Mouse (Mus musculus) c-Kit-negative CD71-positive TER-119-positive erythroid progenitor cells, embryonic 14.5 days (primary cell): Measurements from ENCODE around the gene Fzr1.

Source experiments
- DNase-seq: peaks from one replicate; pipeline ENCODE4 v3.0.0-alpha.2; 2013; ENCODE audit warnings: low read depth, low spot score

Gene Fzr1

DNA sequence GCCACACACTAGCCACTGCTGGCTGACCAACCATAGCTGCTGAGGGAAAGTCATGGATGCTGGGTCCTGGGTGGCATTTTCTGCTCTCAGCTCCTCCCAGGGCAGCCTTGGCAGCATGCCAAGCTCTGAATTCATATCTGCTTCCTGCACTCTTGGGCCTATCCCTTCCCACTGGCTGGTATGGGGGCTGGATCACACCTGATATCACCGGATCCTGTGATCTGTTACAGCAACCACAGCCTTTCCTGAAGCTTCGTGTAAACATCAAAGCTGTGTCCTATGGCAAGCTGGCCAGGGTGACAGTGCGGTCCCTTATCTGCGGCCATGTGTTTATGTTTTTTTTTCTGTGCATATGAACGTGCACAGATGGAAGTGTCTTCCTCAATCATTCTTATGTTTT, 3.7 kb upstream of the Fzr1 start:
- DNase-seq = peak; percentile 98

GRCm38 (mm10) chr10:81379809-81380378, 1.6 kb upstream of the Fzr1 start:
- DNase-seq = no peak

DNA sequence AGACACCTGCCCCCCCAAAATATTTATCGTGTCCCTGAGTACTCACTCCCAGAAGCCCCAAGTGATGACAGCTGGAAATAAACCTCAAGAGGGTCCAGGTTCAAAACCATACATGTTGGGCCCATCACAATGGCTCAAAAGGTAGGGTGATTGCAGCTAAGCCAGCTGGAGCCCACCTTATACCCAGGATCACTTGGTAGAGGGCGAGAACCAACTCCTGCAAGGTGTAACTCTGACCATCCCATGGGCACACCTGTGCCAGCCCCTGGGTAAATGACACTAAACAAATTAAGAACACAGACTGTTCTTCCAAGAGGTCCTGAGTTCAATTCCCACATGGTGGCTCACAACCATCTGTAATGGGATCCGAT, 852 bp upstream of the Fzr1 start:
- DNase-seq = no peak

DNA sequence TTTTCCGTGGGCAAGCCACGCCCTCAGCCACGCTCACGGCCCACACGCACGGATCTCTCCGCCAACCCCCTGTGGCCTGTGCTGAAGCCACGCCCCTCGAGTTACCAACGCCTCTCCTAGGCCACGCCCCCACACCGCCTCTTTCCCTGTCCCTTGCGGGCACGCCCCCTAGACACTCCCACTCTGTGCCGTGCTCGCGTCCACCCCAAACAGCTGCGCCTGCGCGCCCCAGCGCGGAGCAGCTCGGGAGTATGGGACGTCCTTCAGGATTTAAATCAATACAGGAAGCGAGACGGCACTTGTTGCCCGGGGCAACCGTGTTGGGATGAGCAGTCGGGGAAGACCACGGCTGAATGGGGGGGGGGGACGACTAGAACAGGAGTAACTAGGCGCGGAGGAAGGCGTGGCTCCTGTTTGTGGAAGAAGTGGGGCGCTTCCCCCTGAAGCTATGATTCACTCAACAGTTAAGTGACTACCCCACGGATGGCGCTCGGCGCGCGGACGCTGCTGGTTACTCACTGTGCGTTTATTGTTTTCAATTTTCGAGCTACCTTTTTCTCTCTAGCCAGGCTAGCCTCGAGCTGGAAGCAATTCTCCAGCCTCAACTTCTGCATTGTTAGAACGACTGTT, 352 bp upstream of the Fzr1 start:
- DNase-seq = peak; percentile 100

DNA sequence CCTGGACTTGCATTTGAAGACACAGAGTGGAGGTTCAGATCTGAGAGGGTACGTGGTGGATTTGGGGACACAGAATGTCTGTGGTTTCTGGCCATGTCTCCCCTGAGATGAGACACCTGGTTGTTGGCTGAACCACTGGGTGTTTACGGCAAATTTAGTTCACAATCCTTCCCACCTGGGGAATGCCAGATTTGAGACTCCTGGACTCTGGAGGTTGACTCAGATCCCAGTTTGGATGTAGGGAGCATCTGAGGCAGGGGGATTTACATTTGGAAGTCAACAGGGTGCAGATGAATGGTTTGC, 1.0 kb downstream of the Fzr1 start:
- no peak for DNase-seq

- no peak for DNase-seq
Observed at GRCm38 (mm10) chr10:81376561-81377361, 1.6 kb downstream of the Fzr1 start.

GRCm38 (mm10) chr10:81375322-81375721, 3.0 kb downstream of the Fzr1 start:
- DNase-seq = no peak

DNA sequence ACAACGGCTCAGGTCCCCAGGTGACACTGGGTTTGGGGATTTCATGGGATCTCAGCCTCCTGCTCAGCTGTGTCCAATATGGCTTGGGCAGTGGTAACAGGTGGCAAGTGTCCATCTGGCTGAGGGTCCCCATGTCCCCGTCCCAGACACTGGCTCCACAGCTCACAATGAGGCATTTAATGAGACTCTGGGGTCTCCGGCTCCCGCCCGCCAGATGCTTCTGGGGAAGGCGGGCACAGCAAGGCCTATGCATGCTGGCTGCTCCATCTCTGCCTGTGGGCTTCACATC, 11.2 kb downstream of the Fzr1 start:
- no peak for DNase-seq

DNA sequence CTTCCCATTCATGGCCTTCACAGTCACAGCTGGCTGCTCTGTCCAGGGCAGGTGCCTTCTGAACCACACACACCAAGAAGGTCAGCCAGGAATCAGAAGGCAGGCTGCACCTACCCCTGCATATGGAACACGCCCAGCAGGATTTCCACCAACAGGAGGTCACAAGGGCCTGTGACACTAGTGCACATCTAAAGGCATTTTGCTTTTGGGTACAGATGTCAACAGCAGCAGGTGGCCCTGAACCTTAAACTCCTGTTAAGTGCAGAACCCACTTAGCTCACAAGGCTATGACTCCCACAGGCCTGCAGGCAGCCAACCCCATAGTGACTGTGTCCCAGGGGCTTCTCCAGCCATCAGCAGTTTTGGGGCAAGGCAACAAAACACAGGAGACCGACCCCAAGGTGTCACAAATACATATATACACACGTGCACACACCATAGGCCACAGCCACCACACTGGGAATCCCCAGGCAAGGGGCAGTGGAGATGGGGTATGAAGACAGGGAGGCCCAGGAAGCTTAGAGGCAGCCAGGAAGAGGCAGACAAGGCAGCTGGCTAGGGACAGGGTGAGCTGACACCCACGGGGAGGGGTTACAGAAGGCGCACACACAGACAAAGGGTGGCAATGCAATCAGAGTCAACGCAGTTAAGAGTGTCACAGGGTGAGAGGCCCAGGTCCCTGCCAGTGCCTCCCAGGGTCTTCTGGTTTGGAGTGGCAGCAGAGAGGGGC, 11.7 kb downstream of the Fzr1 start:
- DNase-seq = no peak

DNA sequence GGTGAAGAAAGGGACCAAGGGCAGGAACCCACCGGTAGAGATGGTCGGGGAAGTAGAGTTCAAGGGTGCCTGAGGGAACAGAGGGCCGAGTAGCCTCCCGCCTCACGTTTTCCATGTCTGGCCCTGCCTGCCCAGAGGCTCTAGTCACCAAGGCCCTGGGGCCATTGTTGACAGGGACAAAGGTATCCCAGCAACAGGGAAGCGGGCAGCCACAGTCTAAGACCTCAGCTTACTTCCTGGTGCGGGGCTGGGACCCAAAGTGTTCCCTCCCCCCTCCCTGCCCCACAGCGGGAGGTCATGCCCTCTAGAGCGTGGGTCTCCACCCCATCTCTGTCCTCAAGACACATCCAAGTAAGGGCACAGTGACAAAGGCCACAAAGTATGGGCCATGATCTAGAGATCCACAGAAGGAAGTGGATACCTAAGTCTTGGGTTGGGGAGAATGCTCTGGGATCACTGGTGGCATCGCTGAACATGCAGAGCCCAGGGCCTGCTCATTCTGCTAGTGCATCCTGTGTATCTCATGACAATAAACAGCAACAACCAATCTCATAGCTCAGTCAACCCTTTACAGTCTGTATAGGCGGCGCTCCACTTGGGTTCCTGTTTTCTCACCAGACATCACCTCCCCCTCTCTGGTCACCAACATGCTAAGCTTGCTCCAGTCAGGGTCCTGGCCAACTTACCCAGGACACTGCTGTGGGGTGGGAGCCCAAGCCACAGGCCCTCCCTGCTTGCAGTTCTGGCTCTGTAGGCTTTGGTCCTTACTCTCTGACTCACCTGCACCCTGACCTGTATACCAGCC, 12.4 kb downstream of the Fzr1 start, which contains the start of gene 4930404N11Rik:
TSS of gene 4930404N11Rik (minus strand) at position 145 of the 805 bp plus-strand sequence.
- no peak for DNase-seq

DNA sequence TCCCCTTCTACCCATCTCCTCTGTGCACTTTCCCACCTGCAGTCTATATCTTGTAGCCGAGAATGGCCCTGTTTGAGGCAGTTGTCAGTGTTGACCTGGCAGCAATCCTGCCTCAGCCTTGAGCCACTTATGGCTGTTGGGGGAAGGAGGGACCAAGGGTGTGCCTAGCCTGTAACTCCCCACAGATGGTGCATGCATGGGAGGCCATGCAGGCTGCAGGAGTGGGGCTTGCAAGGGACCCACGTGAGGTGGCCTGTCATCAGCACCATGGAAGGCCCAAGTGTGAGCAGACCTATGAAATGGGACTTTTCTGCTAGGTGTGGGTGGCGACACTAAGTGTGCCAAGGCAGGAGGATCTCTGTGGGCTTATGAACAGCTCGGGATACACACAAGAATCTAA, 13.2 kb downstream of the Fzr1 start:
- no peak for DNase-seq

DNA sequence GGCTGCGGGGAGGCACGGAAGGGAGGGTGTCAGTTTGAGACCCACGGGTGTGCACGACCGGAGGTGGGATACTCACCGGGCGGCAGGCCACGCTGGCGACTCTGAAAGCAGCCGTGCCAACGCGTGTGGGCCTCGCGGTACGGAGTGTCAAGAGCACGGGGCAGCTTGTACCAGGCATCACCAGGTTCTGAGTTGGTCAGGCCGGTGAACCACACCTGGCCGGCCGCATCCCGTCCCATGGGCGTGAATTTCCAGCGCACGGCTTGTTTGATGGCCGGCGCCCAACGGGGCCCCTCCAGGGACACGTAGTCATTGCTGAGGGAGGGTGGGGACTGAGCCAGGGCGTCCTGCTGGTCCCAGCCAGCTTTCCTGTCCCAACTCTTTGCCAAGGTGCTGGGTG, 13.7 kb downstream of the Fzr1 start:
- DNase-seq = no peak

GRCm38 (mm10) chr10:81363436-81364346, 14.6 kb downstream of the Fzr1 start:
- DNase-seq = no peak

GRCm38 (mm10) chr10:81362336-81362949, 15.9 kb downstream of the Fzr1 start:
- peak; percentile 77 for DNase-seq

- DNase-seq = no peak
Observed at GRCm38 (mm10) chr10:81360721-81361120, 17.6 kb downstream of the Fzr1 start.

- no peak for DNase-seq
Observed at GRCm38 (mm10) chr10:81358841-81359240, 19.5 kb downstream of the Fzr1 start.

DNA sequence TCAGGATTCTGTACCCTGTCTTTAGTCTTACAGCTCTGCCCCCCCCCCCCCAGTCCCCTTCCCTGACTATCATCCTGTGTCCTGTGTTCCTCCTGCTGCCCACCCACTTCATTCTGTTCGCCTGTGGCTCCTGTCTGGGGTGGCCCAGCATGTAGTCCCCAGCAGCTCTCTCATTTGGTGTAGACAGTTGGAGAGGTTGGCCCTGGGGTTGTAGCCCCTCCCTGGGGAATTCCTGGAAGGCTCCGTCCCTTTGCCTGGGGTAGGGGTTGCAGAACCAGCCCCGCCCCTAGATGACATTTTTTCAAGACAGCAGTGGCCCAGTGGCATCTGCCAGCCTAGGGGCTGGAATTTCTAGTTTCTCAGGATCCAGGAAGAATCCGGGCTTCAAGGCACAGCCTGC, 20.1 kb downstream of the Fzr1 start:
- no peak for DNase-seq

- DNase-seq = peak; percentile 83
Observed at GRCm38 (mm10) chr10:81356991-81357844, 21.1 kb downstream of the Fzr1 start, which contains the start of gene Mfsd12. TSS of gene Mfsd12 (plus strand) at chr10:81357491.

DNA sequence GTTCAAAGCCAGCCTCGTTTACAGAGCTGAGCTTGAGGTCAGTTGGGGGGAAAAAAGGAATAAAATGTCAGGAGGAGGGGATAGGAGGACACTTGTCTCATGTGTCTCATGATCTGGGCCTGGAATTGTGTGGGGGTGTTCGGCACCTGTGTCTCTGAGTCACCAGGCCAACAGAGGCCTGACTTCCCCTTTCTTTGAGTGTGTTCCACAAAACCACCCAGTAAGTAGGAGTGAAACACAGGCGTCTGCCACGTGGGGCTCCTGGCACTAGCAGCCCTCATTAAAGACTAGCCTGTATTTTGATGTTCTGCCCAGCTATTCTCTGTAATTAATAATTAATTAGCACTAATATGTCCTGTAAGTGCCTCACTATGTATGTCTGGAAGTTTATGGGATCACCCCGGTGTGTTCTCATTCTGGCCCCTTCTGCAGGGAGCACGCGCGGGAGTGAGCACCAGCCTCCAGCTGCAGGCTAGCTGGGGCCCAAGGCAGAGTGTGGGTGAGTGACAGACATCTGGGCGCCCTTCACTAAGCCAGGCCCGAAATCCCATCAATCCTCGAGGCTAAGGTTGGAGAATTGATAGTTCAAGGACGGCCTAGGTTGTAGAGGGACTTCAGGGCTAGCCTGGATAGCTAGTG, 21.8 kb downstream of the Fzr1 start:
- no peak for DNase-seq
